Mouse (Mus musculus) megakaryocyte-erythroid progenitor cell, adult 5-6 weeks (primary cell): ENCODE measurements at regions not wholly inside any gene's neighbourhood (a gene's known extent, or its start where the extent isn't known, plus 50 kb on each side); places are given as distances from the start of the nearest gene placed in this dataset.

ENCODE experiments used
- ATAC-seq: replicated peaks from 2 replicates; pipeline ENCODE4 v1.8.0; 2016; ENCODE audit warnings: mild to moderate bottlenecking, inconsistent platforms; ENCODE audit not compliant: severe bottlenecking, poor library complexity, low FRiP score, low TSS enrichment

GRCm38 (mm10) chr13:97493836-97494235 is 252.9 kb downstream of the Enc1 start:
- ATAC-seq = no peak

DNA sequence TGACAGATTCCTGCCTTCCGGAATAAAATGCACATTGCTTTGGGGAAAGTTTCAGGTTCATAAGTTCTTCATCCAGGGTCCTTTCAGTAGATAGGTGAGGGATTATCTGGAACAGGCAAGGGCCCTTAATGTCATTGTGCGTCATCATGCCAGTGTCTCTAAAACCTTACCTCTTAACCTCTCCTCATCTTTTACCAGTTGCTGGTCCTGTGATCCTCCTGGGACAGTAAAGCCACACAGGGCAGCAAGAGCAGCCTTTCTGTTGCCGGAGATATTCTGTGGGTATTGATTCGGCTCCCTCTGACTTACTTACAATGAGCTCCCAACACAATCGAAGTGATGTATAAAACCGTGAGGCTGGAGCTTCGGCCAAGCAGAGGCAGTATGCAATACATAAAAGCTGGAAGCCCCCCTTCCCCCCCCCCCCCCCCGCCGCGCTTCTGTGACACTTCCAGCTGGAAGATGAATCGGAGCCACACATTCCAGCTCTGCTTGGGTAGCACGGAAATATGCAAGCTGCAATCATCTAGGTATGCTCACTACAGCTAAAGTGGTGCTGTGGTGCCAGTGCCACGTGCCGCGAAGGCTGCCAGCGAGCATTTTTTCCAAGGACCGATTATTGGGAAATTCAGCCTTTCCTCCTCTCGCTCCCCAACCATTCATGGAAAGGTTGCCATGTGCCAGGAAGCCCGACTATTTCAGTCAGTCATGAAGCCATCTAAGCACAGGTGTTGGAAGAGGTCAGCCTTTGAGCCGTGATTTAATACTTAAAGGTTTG is 252.2 kb downstream of the Enc1 start:
- ATAC-seq = no peak

DNA sequence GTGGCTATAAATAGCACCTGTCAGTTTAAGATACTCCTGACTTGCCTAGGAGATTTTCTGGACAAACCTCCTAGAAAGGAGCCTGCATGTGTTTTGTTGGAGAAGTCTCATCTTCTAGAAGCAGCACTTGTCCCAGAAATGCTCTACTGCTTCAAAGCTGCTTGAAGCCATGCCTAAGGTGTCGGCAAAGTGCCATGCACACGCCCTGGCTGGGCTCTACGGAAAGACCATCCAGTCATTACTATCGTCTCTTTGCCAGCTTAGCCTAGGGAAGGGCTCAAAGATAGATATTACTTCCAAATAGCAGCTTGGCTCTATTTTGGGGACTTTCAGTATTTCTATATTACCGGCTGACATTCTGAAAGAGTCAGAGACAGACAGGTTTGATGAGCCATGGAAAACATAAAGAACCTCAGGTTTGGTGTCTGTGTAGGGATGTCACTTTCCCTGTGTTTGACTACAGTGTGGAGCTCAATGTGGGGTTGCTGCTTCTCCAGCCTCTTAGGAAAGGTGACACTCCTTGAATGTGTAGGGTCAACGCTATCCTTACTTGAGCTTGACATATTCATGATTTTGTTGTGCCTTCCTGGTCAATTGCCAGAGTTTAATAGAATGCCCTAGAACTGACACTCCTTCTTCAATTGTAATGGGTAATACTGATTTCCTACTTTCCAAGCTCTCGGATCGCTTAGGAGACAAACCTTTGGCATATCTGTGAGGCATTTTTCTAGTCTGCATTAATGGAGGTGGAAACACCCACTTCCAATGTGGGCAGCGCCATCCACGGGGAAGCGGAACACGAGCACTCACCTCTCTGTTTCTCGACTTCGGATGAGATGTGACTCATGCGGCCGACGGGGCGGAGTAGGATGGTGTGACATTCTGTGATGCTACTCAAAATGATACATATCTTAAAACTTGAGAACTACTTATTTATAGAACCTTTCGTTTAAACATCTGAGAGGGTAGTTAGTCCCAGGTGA is 251.3 kb downstream of the Enc1 start:
- no peak for ATAC-seq

- no peak for ATAC-seq
Measured at GRCm38 (mm10) chr13:97490131-97490530, 249.2 kb downstream of the Enc1 start.

DNA sequence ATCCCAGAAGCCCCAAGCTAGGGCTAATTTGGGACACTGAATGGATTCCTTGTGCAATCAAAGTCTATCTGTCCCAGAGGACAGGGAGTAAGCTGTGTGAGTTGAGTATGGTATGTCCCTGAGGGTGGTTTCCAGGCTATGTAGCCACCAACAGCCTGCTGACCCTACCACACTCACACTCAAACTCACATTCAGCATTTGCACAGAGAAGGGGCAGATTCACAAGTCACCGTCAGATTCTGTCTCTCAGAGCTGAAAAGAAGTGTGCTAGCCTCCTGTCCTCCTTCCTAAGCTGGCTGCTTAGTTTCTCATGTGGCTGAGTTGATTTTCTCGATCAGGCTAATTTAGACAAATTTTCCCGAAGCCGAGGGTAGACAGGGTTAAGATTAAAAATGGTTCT is 248.8 kb downstream of the Enc1 start:
- ATAC-seq = no peak

DNA sequence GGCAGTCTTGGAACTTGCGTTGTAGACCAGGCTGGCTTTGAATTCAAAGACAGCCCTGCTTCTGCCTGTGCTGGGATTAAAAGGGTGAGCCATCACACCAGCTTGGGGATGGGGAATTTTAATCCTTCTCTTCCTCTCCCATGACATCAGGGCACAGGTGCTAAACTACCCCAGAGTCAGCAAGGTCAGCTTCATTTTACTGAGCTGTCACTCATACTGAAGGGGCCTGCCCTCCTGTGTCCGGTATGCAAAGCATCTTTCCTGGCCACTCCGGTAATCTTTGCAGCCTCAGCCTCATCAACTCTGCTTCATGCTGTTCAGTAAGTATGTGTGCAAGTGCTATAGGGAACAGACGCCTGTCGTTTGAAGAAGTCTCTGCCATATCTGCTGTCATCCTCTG is 248.1 kb downstream of the Enc1 start:
- ATAC-seq = no peak

GRCm38 (mm10) chr13:97488518-97488917 is 247.6 kb downstream of the Enc1 start:
- no peak for ATAC-seq

DNA sequence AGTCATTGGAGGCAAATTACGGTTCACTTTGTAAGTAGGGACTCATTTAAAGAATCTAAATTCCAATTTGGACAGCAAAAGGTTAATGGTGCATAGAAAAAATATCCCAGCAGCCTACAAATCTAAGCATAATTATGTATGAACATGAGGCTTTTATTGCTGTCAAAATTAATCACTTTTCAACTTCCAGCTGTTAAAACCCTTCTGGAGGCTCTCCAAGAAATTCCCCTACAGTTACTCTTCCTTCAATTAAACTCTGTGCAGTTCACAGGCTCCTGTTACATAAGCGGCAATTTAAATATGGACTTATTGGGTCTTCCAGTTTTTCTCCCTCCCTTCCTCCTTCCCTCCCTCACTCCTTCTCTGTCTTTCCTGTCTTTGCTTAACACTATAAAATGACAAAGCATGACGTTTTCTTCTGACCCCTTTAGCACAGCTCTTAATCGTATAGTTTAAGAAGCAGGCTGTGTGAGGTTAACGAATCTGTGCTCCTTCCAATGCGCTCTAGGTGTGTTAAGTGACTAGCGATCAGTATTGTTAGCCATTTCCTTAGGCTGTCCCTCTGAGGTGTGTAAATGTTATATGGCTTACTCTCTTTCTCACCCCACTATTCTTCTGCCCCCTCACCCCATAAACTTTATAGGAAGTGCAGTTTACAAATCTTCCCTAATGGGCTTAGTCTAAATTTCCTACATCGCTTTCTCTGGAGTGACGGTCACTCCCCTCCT is 247.0 kb downstream of the Enc1 start:
- ATAC-seq = no peak

DNA sequence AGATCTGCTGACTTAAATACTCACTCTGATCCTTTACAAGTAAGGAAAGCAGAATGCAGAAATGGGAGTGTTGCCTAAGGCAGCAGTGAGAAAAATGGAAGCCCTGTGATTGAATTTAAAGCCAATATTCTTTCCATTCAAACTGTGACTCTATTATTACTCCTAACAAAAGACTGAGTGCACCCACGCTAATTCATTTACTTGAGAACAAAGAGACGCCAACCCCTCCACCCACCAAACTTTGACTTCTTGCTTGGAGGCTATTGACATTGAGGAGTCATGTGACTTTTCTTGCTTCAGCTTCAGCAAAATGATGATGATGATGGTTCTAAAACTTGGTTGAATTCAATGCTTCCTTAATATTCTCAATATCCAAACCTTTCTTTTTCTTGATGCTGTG is 245.6 kb downstream of the Enc1 start:
- ATAC-seq = no peak

GRCm38 (mm10) chr13:97485886-97486285 is 245.0 kb downstream of the Enc1 start:
- no peak for ATAC-seq

DNA sequence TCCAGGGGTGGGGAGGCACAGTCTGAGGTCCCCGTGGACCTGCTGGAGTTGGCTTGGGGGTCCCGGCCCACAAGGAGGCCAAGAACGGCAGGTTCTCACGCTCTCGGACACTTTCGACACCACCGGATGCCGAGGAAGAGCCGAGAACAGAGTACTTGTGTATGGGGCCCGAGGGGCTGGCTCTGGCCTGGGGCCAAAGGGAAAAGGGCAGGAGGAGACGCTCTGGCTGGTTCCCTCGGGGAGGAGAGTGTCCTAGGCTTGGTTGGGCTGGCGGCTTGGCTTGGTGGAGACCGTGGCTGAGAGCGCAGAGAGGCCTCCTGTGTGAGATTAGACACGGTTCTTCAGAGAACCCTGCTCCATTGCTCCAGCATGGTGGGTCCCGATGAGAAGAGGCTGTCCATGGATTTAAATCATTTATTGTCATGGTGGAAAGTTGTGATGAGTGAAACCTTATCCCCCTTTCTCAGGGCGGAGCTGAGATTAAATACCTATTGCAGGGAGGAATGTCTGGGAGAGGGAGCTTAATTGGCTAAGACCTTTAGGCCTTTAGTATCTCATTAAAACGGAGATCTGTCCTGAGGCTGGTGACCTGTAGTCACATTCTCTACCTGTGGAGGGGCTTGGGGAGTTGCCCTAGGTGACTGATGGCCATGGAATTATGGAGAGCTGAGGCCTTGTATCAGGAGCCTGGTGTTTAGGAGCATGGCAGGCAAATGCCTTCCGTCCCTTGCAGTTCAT is 244.1 kb downstream of the Enc1 start:
- no peak for ATAC-seq

- no peak for ATAC-seq
Measured at GRCm38 (mm10) chr13:97483681-97484080, 242.8 kb downstream of the Enc1 start.

DNA sequence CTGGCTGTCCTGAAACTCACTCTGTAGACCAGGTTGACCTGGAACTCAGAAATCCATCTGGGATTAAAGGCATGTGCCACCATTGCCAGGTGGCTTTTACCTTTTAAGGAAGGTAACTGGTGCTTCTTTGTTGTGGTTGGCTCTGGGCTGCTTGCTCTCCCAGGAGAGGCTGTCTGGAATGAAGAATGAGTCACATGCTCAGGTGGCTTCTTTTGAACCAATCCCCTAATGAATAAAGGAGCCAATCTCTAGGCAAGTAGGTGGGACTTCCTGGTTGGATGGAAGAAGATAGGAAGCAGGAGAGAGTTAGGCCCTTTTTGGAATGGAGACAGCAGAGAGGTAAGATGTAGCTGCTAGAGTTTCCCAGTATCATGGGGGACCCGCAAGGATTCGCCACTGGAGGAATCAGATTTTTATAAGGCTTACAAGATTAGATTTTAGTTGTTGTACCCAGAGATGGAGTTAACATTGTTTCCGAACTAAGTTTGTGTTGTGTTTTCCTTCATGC is 241.6 kb downstream of the Enc1 start:
- ATAC-seq = no peak

DNA sequence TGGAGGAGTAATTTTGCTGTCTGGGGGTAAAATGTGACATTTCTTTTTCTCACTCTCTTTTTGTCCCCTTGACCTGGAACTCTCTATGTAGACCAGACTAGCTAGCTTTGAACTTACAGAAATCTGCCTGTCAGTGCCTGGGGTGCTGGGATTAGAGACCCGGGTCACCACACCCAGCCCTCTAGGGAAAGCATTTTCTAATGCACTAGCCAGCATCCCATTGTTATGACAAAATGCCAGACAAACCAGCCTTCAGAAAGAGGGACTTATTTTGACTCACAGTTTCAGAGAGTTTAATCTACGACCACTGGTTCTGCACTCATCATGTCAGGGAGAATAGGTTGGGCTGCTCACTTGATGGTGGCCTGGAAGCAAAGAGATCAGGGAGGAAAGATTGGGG is 240.4 kb downstream of the Enc1 start:
- no peak for ATAC-seq

- ATAC-seq = no peak
Measured at GRCm38 (mm10) chr13:97479066-97479586, 238.2 kb downstream of the Enc1 start.

GRCm38 (mm10) chr13:97473971-97474365 is 233.1 kb downstream of the Enc1 start:
- ATAC-seq = no peak

DNA sequence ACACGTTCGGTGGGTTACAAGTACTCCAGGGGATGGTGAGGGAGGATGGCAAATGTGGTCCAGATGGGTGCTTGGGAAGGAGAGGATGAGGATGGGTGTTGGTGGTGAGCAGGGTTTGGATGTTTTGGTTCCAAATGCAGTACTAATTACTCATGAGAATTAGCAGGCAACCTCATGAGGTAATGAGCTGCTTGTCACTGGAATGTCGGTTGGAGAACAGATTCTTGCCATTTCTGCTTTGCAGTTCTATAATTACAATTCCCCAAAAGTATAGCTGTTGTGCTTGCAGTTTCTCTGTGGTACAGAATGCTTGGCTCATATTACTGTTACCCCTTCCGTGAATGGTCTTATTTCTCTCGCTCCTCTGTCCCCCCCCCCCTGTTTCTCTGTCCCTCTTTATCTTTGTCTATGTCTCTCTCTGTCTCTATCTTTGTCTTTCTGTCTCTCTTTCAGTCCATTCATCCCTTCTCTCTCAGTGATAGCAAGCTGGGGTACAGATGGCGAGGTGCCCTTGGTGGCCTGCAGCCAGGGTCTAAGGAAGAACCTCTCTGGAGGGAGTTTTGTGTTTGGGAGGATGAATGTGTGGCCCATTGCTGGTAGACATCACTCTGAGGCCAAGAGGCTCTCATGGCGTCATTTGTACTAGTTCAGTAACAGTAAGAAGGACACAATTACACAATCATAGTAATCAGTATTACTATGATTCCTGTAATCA is 232.5 kb downstream of the Enc1 start:
- no peak for ATAC-seq

DNA sequence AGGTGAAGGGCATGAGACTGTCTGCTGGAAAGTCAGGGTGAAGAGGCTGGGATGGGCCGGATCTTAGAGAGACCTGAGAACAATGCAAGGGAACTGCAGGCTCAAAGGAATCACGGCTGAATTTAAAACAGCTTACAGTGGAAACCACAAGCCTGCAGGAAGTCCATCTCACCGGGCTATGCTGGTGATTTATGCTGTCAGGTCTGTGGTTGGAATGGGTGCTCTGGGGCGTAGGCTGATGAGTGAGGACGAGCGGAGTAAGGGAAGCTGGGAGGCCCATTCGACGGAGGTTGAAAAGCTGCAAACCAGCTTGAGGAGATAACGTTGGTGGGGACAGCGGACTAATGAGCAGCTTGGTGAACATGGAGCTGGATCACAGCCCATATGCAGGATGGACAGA is 229.1 kb downstream of the Enc1 start:
- ATAC-seq = peak; percentile 75; the same call in 1 of the 2 replicates
